18 mouse cellular contexts compared by ENCODE assay signal in genomic region chr2:110020430-110020829, GRCm38 (mm10). TPM values are rescaled to one million over a fixed set of nuclear protein-coding genes. Genes with fewer than 3 reads are reported as not detected.
DNase-seq lines count a peak whose midpoint lies in the region; ATAC-seq and TF ChIP-seq lines count a peak whose summit lies in the region.
"Had no signal": no experiment of that assay in that cellular context is flagged by ENCODE, and none has a peak within 500 bp of the region (broad histone marks: within the 10 kb centered on the region; RNA-seq: fewer than 3 reads in every experiment).

No protein-coding gene starts in this region.

- H3K4me1 ChIP-seq in forebrain, embryonic 12.5 days, result peaks cover 25% of the 10 kb centered on the region
- H3K4me1 ChIP-seq in forebrain, embryonic 15.5 days, result peaks cover 32% of the 10 kb centered on the region
- peaks cover 4% of the 10 kb centered on the region; the same call in 1 of the 2 replicates for H3K4me1 ChIP-seq in intestine, embryonic 14.5 days (replicated peaks; ENCODE audit: control insufficient read depth, insufficient read depth, low read length)
- H3K4me1 ChIP-seq in intestine, embryonic 16.5 days (ENCODE audit: control insufficient read depth, insufficient read depth, low read length), result peaks cover 14% of the 10 kb centered on the region
- H3K4me1 ChIP-seq in liver, embryonic 14.5 days (replicated peaks; ENCODE audit: control insufficient read depth in 2 of 2, insufficient read depth in 2 of 2, low read length in 1 of 2), result peaks cover 6 to 10% of the 10 kb centered on the region in 2 experiments
- peaks cover 20% of the 10 kb centered on the region for H3K4me1 ChIP-seq in limb, embryonic 14.5 days (ENCODE audit: control insufficient read depth, insufficient read depth, low read length)

- H3K4me2 ChIP-seq in forebrain, embryonic 12.5 days, result peak overlapping the region; percentile 75; the same call in 1 of the 2 replicates
- no peak overlapping the region for H3K4me2 ChIP-seq in forebrain, embryonic 15.5 days (replicated peaks)
- H3K4me2 ChIP-seq in intestine, embryonic 14.5 days (ENCODE audit: low read length), result peak overlapping the region; percentile 83
- H3K4me2 ChIP-seq in intestine, embryonic 16.5 days (ENCODE audit: low read depth, low read length), result no peak overlapping the region
- peak overlapping the region; percentile 86 for H3K4me2 ChIP-seq in liver, embryonic 14.5 days (ENCODE audit: low read depth)
- H3K4me2 ChIP-seq in limb, embryonic 14.5 days (replicated peaks; ENCODE audit: low read depth, low read length, severe bottlenecking), result peak overlapping the region; percentile 13; the same call in 1 of the 2 replicates
- H3K4me2 ChIP-seq: heart, embryonic 12.5 days; lung, embryonic 14.5 days had no signal

- no peak for TF ChIP-seq EP300 in liver, embryonic 14.5 days (IDR thresholded peaks at IDR 0.05; ENCODE audit: low read depth)

- H3K36me3 ChIP-seq in forebrain, embryonic 12.5 days (replicated peaks), result peaks cover 20% of the 10 kb centered on the region
- H3K36me3 ChIP-seq in forebrain, embryonic 15.5 days, result peaks cover 12% of the 10 kb centered on the region
- peaks cover 28% of the 10 kb centered on the region for H3K36me3 ChIP-seq in intestine, embryonic 14.5 days (ENCODE audit: control insufficient read depth, insufficient read depth, low read length)
- 0 out of 2 replicates have a peak, but pooled peaks cover 2% of the 10 kb centered on the region for H3K36me3 ChIP-seq in intestine, embryonic 16.5 days (ENCODE audit: control insufficient read depth, insufficient read depth, low read length)
- peaks cover 15% of the 10 kb centered on the region for H3K36me3 ChIP-seq in liver, embryonic 14.5 days (replicated peaks; ENCODE audit: control insufficient read depth, insufficient read depth, low read depth)
- peaks cover 12% of the 10 kb centered on the region for H3K36me3 ChIP-seq in limb, embryonic 14.5 days (ENCODE audit: control insufficient read depth, insufficient read depth, low read length)

- H3K9me3 ChIP-seq in forebrain, embryonic 12.5 days, result no peaks in the 10 kb centered on the region
- H3K9me3 ChIP-seq in forebrain, embryonic 15.5 days, result no peaks in the 10 kb centered on the region
- no peaks in the 10 kb centered on the region for H3K9me3 ChIP-seq in intestine, embryonic 14.5 days (ENCODE audit: control insufficient read depth, low read length)
- no peaks in the 10 kb centered on the region for H3K9me3 ChIP-seq in intestine, embryonic 16.5 days (ENCODE audit: control insufficient read depth, low read length)
- H3K9me3 ChIP-seq in liver, embryonic 14.5 days (ENCODE audit: control insufficient read depth, low read length), result no peaks in the 10 kb centered on the region
- no peaks in the 10 kb centered on the region for H3K9me3 ChIP-seq in limb, embryonic 14.5 days (ENCODE audit: control insufficient read depth, low read length)
- H3K9me3 ChIP-seq: embryonic facial prominence, embryonic 12.5 days; heart, embryonic 12.5 days had no signal

- TF ChIP-seq CTCF in liver, embryonic 14.5 days (IDR thresholded peaks at IDR 0.05; ENCODE audit: low read depth), result no peak

- H3K9ac ChIP-seq in forebrain, embryonic 12.5 days, result no peak overlapping the region
- H3K9ac ChIP-seq in forebrain, embryonic 15.5 days (replicated peaks), result no peak overlapping the region
- no peak overlapping the region for H3K9ac ChIP-seq in intestine, embryonic 14.5 days (ENCODE audit: low read length)
- no peak overlapping the region for H3K9ac ChIP-seq in intestine, embryonic 16.5 days (ENCODE audit: low read depth, low read length)
- H3K9ac ChIP-seq in liver, embryonic 14.5 days (replicated peaks), result no peak overlapping the region
- no peak overlapping the region for H3K9ac ChIP-seq in limb, embryonic 14.5 days (ENCODE audit: low read depth, low read length, severe bottlenecking)
- H3K9ac ChIP-seq: embryonic facial prominence, embryonic 12.5 days; heart, embryonic 12.5 days; lung, embryonic 14.5 days had no signal

- DNase-seq in intestine, embryonic 14.5 days (ENCODE audit: low spot score), result no peak
- DNase-seq in liver, embryonic 14.5 days (ENCODE audit: low read depth in 3 of 3, low spot score in 3 of 3), result no peak
- no peak for DNase-seq in liver
- DNase-seq in limb, embryonic 14.5 days (ENCODE audit: low spot score), result no peak
- no peak for DNase-seq in urinary bladder, postnatal 10 days (ENCODE audit: low spot score)
- DNase-seq: adrenal gland, adult 8-10 months; cerebellum, adult 8-10 months; layer of hippocampus, postnatal 36 days; lung, embryonic 14.5 days; lung, postnatal 36 days; right cerebral cortex, postnatal 25 days; thymus, adult 2 months had no signal

- H3K27me3 ChIP-seq in forebrain, embryonic 12.5 days, result no peaks in the 10 kb centered on the region
- H3K27me3 ChIP-seq in forebrain, embryonic 15.5 days, result no peaks in the 10 kb centered on the region
- no peaks in the 10 kb centered on the region for H3K27me3 ChIP-seq in intestine, embryonic 14.5 days (replicated peaks; ENCODE audit: control insufficient read depth, insufficient read depth, low read length)
- no peaks in the 10 kb centered on the region for H3K27me3 ChIP-seq in intestine, embryonic 16.5 days (replicated peaks; ENCODE audit: control insufficient read depth, insufficient read depth, low read length)
- H3K27me3 ChIP-seq in liver, embryonic 14.5 days (ENCODE audit: control insufficient read depth, insufficient read depth, low read length), result no peaks in the 10 kb centered on the region
- H3K27me3 ChIP-seq in limb, embryonic 14.5 days (ENCODE audit: control insufficient read depth, insufficient read depth, low read length), result no peaks in the 10 kb centered on the region
- H3K27me3 ChIP-seq: embryonic facial prominence, embryonic 12.5 days; heart, embryonic 12.5 days; Patski had no signal

- WGBS in forebrain, embryonic 12.5 days, result 98% methylated on average over 1 of the region's 1 CpGs
- WGBS in forebrain, embryonic 15.5 days, result 100% methylated on average over 1 of the region's 1 CpGs
- WGBS in intestine, embryonic 14.5 days, result 87% methylated on average over 1 of the region's 1 CpGs
- 78% methylated on average over 1 of the region's 1 CpGs for WGBS in intestine, embryonic 16.5 days
- WGBS in liver, embryonic 14.5 days (ENCODE audit: insufficient replicate concordance), result 78% methylated on average over 1 of the region's 1 CpGs
- 90% methylated on average over 1 of the region's 1 CpGs for WGBS in limb, embryonic 14.5 days

- H3K4me3 ChIP-seq in forebrain, embryonic 12.5 days (replicated peaks), result no peak overlapping the region
- no peak overlapping the region for H3K4me3 ChIP-seq in forebrain, embryonic 15.5 days
- H3K4me3 ChIP-seq in intestine, embryonic 14.5 days (ENCODE audit: low read depth, low read length), result no peak overlapping the region
- no peak overlapping the region for H3K4me3 ChIP-seq in intestine, embryonic 16.5 days (ENCODE audit: low read length)
- no peak overlapping the region; a peak in 1 of 4 replicates for H3K4me3 ChIP-seq in liver, embryonic 14.5 days (ENCODE audit: insufficient read depth in 1 of 2, low read depth in 2 of 2, low read length in 2 of 2)
- H3K4me3 ChIP-seq in limb, embryonic 14.5 days (replicated peaks; ENCODE audit: low read length), result no peak overlapping the region
- H3K4me3 ChIP-seq: embryonic facial prominence, embryonic 12.5 days; heart, embryonic 12.5 days had no signal

- no peak overlapping the region for H3K27ac ChIP-seq in forebrain, embryonic 12.5 days
- no peak overlapping the region for H3K27ac ChIP-seq in forebrain, embryonic 15.5 days (replicated peaks)
- no peak overlapping the region for H3K27ac ChIP-seq in intestine, embryonic 14.5 days (ENCODE audit: low read depth)
- H3K27ac ChIP-seq in intestine, embryonic 16.5 days (ENCODE audit: low read length), result no peak overlapping the region
- no peak overlapping the region for H3K27ac ChIP-seq in liver, embryonic 14.5 days
- H3K27ac ChIP-seq in limb, embryonic 14.5 days (replicated peaks; ENCODE audit: low read depth, low read length), result no peak overlapping the region
- H3K27ac ChIP-seq: embryonic facial prominence, embryonic 12.5 days had no signal

- no peak for ATAC-seq in forebrain, embryonic 12.5 days (ENCODE audit: low FRiP score)
- ATAC-seq in forebrain, embryonic 15.5 days (replicated peaks), result no peak
- ATAC-seq in intestine, embryonic 14.5 days (replicated peaks; ENCODE audit: low FRiP score, low TSS enrichment, low read depth), result no peak
- no peak for ATAC-seq in intestine, embryonic 16.5 days
- no peak for ATAC-seq in liver, embryonic 14.5 days (ENCODE audit: insufficient read depth)
- ATAC-seq in limb, embryonic 14.5 days (ENCODE audit: low FRiP score, low read depth), result no peak
- ATAC-seq: Patski had no signal

- TF ChIP-seq POLR2A in limb, embryonic 14.5 days (IDR thresholded peaks at IDR 0.05; ENCODE audit: borderline replicate concordance, extremely low read depth, insufficient read depth, insufficient read length), result no peak

RNA-seq across cellular contexts. Expression of gene Ccdc34, which starts 2.8 kb away (rescaled TPM):
- polyA plus RNA-seq in forebrain, embryonic 12.5 days (2016; fragmentation: Nextera tagmentation; extraction: Ambion mirVana), result 66.8 and 68.5 TPM in 2 replicates
- 34.3 and 36.8 TPM in 2 replicates for polyA plus RNA-seq in forebrain, embryonic 15.5 days (2015; fragmentation: Nextera tagmentation; extraction: Ambion mirVana)
- 54.7 and 58.7 TPM in 2 replicates for polyA plus RNA-seq in intestine, embryonic 14.5 days (2014; fragmentation: Nextera tagmentation; extraction: Ambion mirVana)
- 34.5 and 40.0 TPM in 2 replicates for polyA plus RNA-seq in intestine, embryonic 16.5 days (2015; fragmentation: Nextera tagmentation; extraction: Ambion mirVana)
- polyA plus RNA-seq in liver, embryonic 14.5 days (2012; rRNA removed), result 11.3 and 19.6 TPM in 2 replicates
- 22.8 and 27.0 TPM in 2 replicates for polyA plus RNA-seq in liver, embryonic 14.5 days (2014; fragmentation: Nextera tagmentation; extraction: Ambion mirVana)
- polyA plus RNA-seq in limb, embryonic 14.5 days (2012; rRNA removed), result 33.7 and 37.3 TPM in 2 replicates
- polyA plus RNA-seq in limb, embryonic 14.5 days (2014; fragmentation: Nextera tagmentation; extraction: Ambion mirVana), result 36.1 and 42.2 TPM in 2 replicates

Comparison
In these comparisons a context has a peak if more than half of its experiments do, and no peak if none do; other contexts are left out.
1. H3K4me2 ChIP-seq: peak in forebrain, embryonic 12.5 days (single experiment), intestine, embryonic 14.5 days (single experiment), liver, embryonic 14.5 days (single experiment) and limb, embryonic 14.5 days (single experiment); none in forebrain, embryonic 15.5 days (single experiment) and intestine, embryonic 16.5 days (single experiment).